11 mouse cellular contexts compared by ENCODE assay signal in genomic region chr11:72133075-72133474, GRCm38 (mm10). TPM values are rescaled to one million over a fixed set of nuclear protein-coding genes. Genes with fewer than 3 reads are reported as not detected.
DNase-seq lines count a peak whose midpoint lies in the region; TF ChIP-seq lines count a peak whose summit lies in the region.
"Had no signal": no experiment of that assay in that cellular context is flagged by ENCODE, and none has a peak within 500 bp of the region (broad histone marks: within the 10 kb centered on the region; RNA-seq: fewer than 3 reads in every experiment).

No protein-coding gene starts in this region.

- TF ChIP-seq POLR2A in spleen, adult 2 months (IDR thresholded peaks at IDR 0.05; ENCODE audit: low read depth, low read length), result no peak

- WGBS in spleen, adult 2 months, result 66% methylated on average over 10 of the region's 10 CpGs

- H3K36me3 ChIP-seq in spleen, adult 2 months (ENCODE audit: control insufficient read depth, insufficient read depth, low read length), result no peaks in the 10 kb centered on the region
- H3K36me3 ChIP-seq: embryonic facial prominence, embryonic 12.5 days; forebrain, embryonic 15.5 days; limb, embryonic 12.5 days had no signal

- intact Hi-C loops in heart, postnatal 25 days (cut with DNase I), result no loop called here

- H3K27me3 ChIP-seq in spleen, adult 2 months (ENCODE audit: control insufficient read depth, insufficient read depth, low read length), result peaks cover 10% of the 10 kb centered on the region

- peak; percentile 59 for DNase-seq in adrenal gland, adult 2 months
- DNase-seq in adrenal gland, adult 18-20 months (ENCODE audit: low spot score in 2 of 2), result no peak
- peak; percentile 36 to 42 for DNase-seq in heart, adult 18-20 months
- DNase-seq in heart, postnatal 25 days (ENCODE audit: low spot score), result no peak
- no peak for DNase-seq in spleen, adult 2 months (ENCODE audit: low read depth in 1 of 2, low spot score in 2 of 2)
- DNase-seq in spleen, postnatal 4 days (ENCODE audit: low spot score in 2 of 2), result no peak
- DNase-seq in layer of hippocampus, postnatal 10 days (ENCODE audit: low spot score in 2 of 2), result no peak
- DNase-seq in kidney, adult 9 months, result no peak

- H3K27ac ChIP-seq in spleen, adult 2 months (ENCODE audit: insufficient read depth, low read length), result peak overlapping the region; percentile 33; the same call in 1 of the 2 replicates
- H3K27ac ChIP-seq: embryonic facial prominence, embryonic 12.5 days; forebrain, embryonic 15.5 days; limb, embryonic 12.5 days had no signal

- TF ChIP-seq CTCF in spleen, adult 2 months (IDR thresholded peaks at IDR 0.05; ENCODE audit: extremely low read depth, insufficient read depth, insufficient read length, insufficient replicate concordance), result no peak

- H3K4me3 ChIP-seq in spleen, adult 2 months (ENCODE audit: extremely low read depth, insufficient read depth, insufficient read length), result no peak overlapping the region
- H3K4me3 ChIP-seq: embryonic facial prominence, embryonic 12.5 days; forebrain, embryonic 15.5 days; limb, embryonic 12.5 days had no signal

- H3K4me1 ChIP-seq in spleen, adult 2 months (ENCODE audit: control insufficient read depth, insufficient read depth, insufficient read length), result no peaks in the 10 kb centered on the region

RNA-seq across cellular contexts. Expression of gene Pitpnm3, which starts 2.5 kb away (rescaled TPM):
- total RNA-seq in adrenal gland, adult 2 months (2021), result 1 to 10 TPM; 1.8 to 4.5 TPM
- polyA plus RNA-seq in adrenal gland, adult 2 months (2012; rRNA removed), result 4.0 and 6.6 TPM in 2 replicates
- total RNA-seq in adrenal gland, adult 18-20 months (2021), result 1 to 10 TPM; 3.3 to 7.6 TPM
- total RNA-seq in heart, adult 18-20 months (2021), result 1 to 10 TPM; 1.1 to 1.3 TPM
- 1 to 10 TPM; 1.6 to 1.8 TPM for total RNA-seq in heart, postnatal 25 days (2021)
- polyA plus RNA-seq in spleen, adult 2 months (2012; rRNA removed), result 5.2 and 5.9 TPM in 2 replicates
- 10 to 100 TPM; 17.5 to 17.8 TPM for total RNA-seq in layer of hippocampus, postnatal 10 days (2021)

Comparison
In these comparisons a context has a peak if more than half of its experiments do, and no peak if none do; other contexts are left out.
1. DNase-seq: peak in adrenal gland, adult 2 months (single experiment) and heart, adult 18-20 months (2 of 2); none in adrenal gland, adult 18-20 months (0 of 2), heart, postnatal 25 days (single experiment), spleen, adult 2 months (0 of 2), spleen, postnatal 4 days (0 of 2), layer of hippocampus, postnatal 10 days (0 of 2) and kidney, adult 9 months (single experiment).